9 mouse cellular contexts compared by ENCODE assay signal in genomic region chr1:100180050-100180449, GRCm38 (mm10).
DNase-seq lines count a peak whose midpoint lies in the region; ATAC-seq lines count a peak whose summit lies in the region.
"Had no signal": no experiment of that assay in that cellular context is flagged by ENCODE, and none has a peak within 500 bp of the region (broad histone marks: within the 10 kb centered on the region; RNA-seq: fewer than 3 reads in every experiment).

No protein-coding gene starts in this region.

- H3K27me3 ChIP-seq in midbrain, embryonic 15.5 days (replicated peaks), result no peaks in the 10 kb centered on the region

- H3K4me2 ChIP-seq in midbrain, embryonic 15.5 days, result no peak overlapping the region

- H3K36me3 ChIP-seq in midbrain, embryonic 15.5 days (replicated peaks), result no peaks in the 10 kb centered on the region

- no peaks in the 10 kb centered on the region for H3K9me3 ChIP-seq in midbrain, embryonic 15.5 days

- 79% methylated on average over 5 of the region's 5 CpGs for WGBS in midbrain, embryonic 15.5 days

- H3K4me3 ChIP-seq in midbrain, embryonic 15.5 days, result no peak overlapping the region
- H3K4me3 ChIP-seq: myocyte had no signal

- no peaks in the 10 kb centered on the region for H3K4me1 ChIP-seq in midbrain, embryonic 15.5 days

- peak; percentile 46 to 56 for DNase-seq in cerebellum, postnatal 10 days
- no peak for DNase-seq in cerebellum, adult 9-11 months
- peak; percentile 97 for DNase-seq in 3T3-L1 (ENCODE audit: low read depth, low spot score)
- peak; percentile 99 for DNase-seq in brain, adult 2 months (ENCODE audit: low read depth, low spot score)
- DNase-seq in forelimb bud, embryonic 11.5 days (ENCODE audit: low read depth, low spot score), result peak; percentile 100
- peak; percentile 20 to 41 for DNase-seq in kidney, postnatal 36 days
- no peak for DNase-seq in layer of hippocampus, postnatal 10 days (ENCODE audit: low spot score in 2 of 2)

- H3K9ac ChIP-seq in midbrain, embryonic 15.5 days, result no peak overlapping the region

- no peak overlapping the region for H3K27ac ChIP-seq in midbrain, embryonic 15.5 days

- ATAC-seq in midbrain, embryonic 15.5 days (replicated peaks), result peak; percentile 96

Comparison
In these comparisons a context has a peak if more than half of its experiments do, and no peak if none do; other contexts are left out.
1. DNase-seq: peak in cerebellum, postnatal 10 days (2 of 2), 3T3-L1 (single experiment), brain, adult 2 months (single experiment), forelimb bud, embryonic 11.5 days (single experiment) and kidney, postnatal 36 days (2 of 2); none in cerebellum, adult 9-11 months (single experiment) and layer of hippocampus, postnatal 10 days (0 of 2).